Mouse (Mus musculus): ENCODE results near the gene Atg9a. TPM values are rescaled to one million over a fixed set of nuclear protein-coding genes. Genes with fewer than 3 reads are reported as not detected.

Atg9a gene
- total and polyA plus RNA-seq, 3 experiments: 4.4 to 15.6 (median 12.9) TPM

- TF ChIP-seq ZNF384 (IDR thresholded peaks at IDR 0.05; ENCODE audit: low read depth, low read length) (no peak), ZC3H11A (IDR thresholded peaks at IDR 0.05; ENCODE audit: low read depth, low read length) (no peak), MEF2A (IDR thresholded peaks at IDR 0.05; ENCODE audit: borderline replicate concordance, low read depth, low read length) (peak; percentile 61; the same call in 1 of the 2 replicates), SIN3A (IDR thresholded peaks at IDR 0.05; ENCODE audit: low read length) (peak; percentile 14; the same call in 1 of the 2 replicates), TCF12 (IDR thresholded peaks at IDR 0.05; ENCODE audit: low read depth, low read length) (peak; percentile 55), NRF1 (IDR thresholded peaks at IDR 0.05; ENCODE audit: low read depth, low read length) (peak; percentile 74), USF2 (conservative IDR thresholded peaks at IDR 0.05; ENCODE audit: low read depth, low read length) (no peak), ETS1 (conservative IDR thresholded peaks at IDR 0.05; ENCODE audit: low read depth, low read length) (peak; percentile 50), MAX (IDR thresholded peaks at IDR 0.05; ENCODE audit: low read length) (no peak; the same call in 1 of the 2 replicates), UBTF (IDR thresholded peaks at IDR 0.05; ENCODE audit: low read depth, low read length) (peak; percentile 54; the same call in 1 of the 2 replicates), BHLHE40 (IDR thresholded peaks at IDR 0.05; ENCODE audit: low read depth, low read length) (peak; percentile 73), NELFE (IDR thresholded peaks at IDR 0.05; ENCODE audit: low read depth, low read length) (peak; percentile 78), PAX5 (IDR thresholded peaks at IDR 0.05; ENCODE audit: low read length) (no peak), MXI1 (IDR thresholded peaks at IDR 0.05; ENCODE audit: low read depth, low read length) (peak; percentile 82), CHD2 (IDR thresholded peaks at IDR 0.05; ENCODE audit: low read length) (peak; percentile 54)
Measured at GRCm38 (mm10) chr1:75236117-75237050, 44.4 kb upstream of the Atg9a start, which contains the start of gene Dnajb2 (continued).

DNA sequence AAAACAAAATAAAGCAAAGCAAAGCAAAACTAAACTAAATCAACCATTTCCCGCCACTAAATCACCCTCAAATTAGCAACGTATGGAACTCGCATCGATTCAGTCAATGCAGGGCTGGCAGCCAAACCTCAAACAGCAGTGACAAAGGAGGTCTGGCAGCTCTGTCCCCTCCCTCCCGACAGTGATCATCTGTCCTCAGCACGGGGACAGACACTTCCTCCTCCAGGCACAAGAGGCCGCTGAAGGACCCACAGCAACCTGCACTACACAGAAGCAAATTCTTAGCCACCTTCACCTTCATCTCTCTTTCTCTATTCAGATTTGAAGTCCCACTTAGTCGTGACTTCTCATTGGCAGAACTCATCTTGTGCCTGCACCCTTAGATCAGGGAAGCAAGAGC, 42.6 kb upstream of the Atg9a start:
- dilution Hi-C loops (cut with MboI; ENCODE audit: extremely low pct_ligation_motif_present, extremely low pct_unique_long_range_greater_than_20kb, low sequenced_read_pairs): no loop called here
- H3K9me3 ChIP-seq (replicated peaks; ENCODE audit: low read length): no peaks in the 10 kb centered on the region
- in situ Hi-C loops (cut with MboI; ENCODE audit: low pct_ligation_motif_present, low pct_unique_long_range_greater_than_20kb, low sequenced_read_pairs): no loop called here
- no peaks in the 10 kb centered on the region; the same call in 1 of the 2 replicates for H3K79me2 ChIP-seq (replicated peaks; ENCODE audit: control insufficient read depth, extremely low read depth, insufficient read depth, poor library complexity, severe bottlenecking)
- H3K9ac ChIP-seq (ENCODE audit: insufficient read depth, low read depth): no peak overlapping the region
- H3K4me3 ChIP-seq (replicated peaks in 1 of 3; ENCODE audit: low read depth in 2 of 3, low read length in 2 of 3, poor library complexity in 1 of 3): no peak overlapping the region
- no peaks in the 10 kb centered on the region for H3K27me3 ChIP-seq (replicated peaks)
- peaks cover 11 to 44% of the 10 kb centered on the region in 2 experiments for H3K4me1 ChIP-seq (ENCODE audit: control insufficient read depth in 1 of 2, insufficient read depth in 2 of 2)
- H3K27ac ChIP-seq (ENCODE audit: insufficient read depth, low read depth): 0 out of 2 replicates have a peak overlapping the region, but pooled peaks have one; percentile 6
- H3K4me2 ChIP-seq (ENCODE audit: insufficient read depth, low read depth, poor library complexity, severe bottlenecking): peak overlapping the region; percentile 61; the same call in 1 of the 2 replicates
- peak; percentile 78 for DNase-seq (ENCODE audit: extremely low read depth)
- H3K36me3 ChIP-seq (replicated peaks in 1 of 2; ENCODE audit: control insufficient read depth in 1 of 2, insufficient read depth in 1 of 2, low read length in 1 of 2): peaks cover 4 to 16% of the 10 kb centered on the region in 2 experiments
- TF ChIP-seq ELF1 (IDR thresholded peaks at IDR 0.05; ENCODE audit: low read depth, low read length) (peak; percentile 59), MAX (IDR thresholded peaks at IDR 0.05; ENCODE audit: low read length) (no peak; the same call in 1 of the 2 replicates), POLR2A (IDR thresholded peaks at IDR 0.05; ENCODE audit: low read depth, low read length) (0 out of 2 replicates have a peak, but pooled peaks have one; percentile 25), MEF2A (IDR thresholded peaks at IDR 0.05; ENCODE audit: borderline replicate concordance, low read depth, low read length) (peak; percentile 47; the same call in 1 of the 2 replicates), MAZ (IDR thresholded peaks at IDR 0.05; ENCODE audit: low read depth, low read length) (peak; percentile 46; the same call in 1 of the 2 replicates), HCFC1 (IDR thresholded peaks at IDR 0.05; ENCODE audit: low read depth, low read length) (peak; percentile 48; the same call in 1 of the 2 replicates), IRF4 (IDR thresholded peaks at IDR 0.05; ENCODE audit: low read depth, low read length) (0 out of 2 replicates have a peak, but pooled peaks have one; percentile 52), ZC3H11A (IDR thresholded peaks at IDR 0.05; ENCODE audit: low read depth, low read length) (no peak), NRF1 (IDR thresholded peaks at IDR 0.05; ENCODE audit: low read depth, low read length) (no peak), E2F4 (IDR thresholded peaks at IDR 0.05; ENCODE audit: insufficient replicate concordance, low read depth, low read length) (no peak), MYC (IDR thresholded peaks at IDR 0.05; ENCODE audit: low read depth, low read length) (peak; percentile 74), ETS1 (conservative IDR thresholded peaks at IDR 0.05; ENCODE audit: low read depth, low read length) (0 out of 2 replicates have a peak, but pooled peaks have one; percentile 40), GABPA (IDR thresholded peaks at IDR 0.05; ENCODE audit: insufficient replicate concordance, low read depth, low read length) (no peak), CTCF (conservative IDR thresholded peaks at IDR 0.05 in 1 of 2, IDR thresholded peaks at IDR 0.05 in 1 of 2; ENCODE audit: low read depth in 2 of 2, low read length in 2 of 2) (peak; percentile 18 to 88; a peak in 2 of 4 replicates), RCOR1 (conservative IDR thresholded peaks at IDR 0.05; ENCODE audit: low read depth, low read length) (no peak), SIN3A (IDR thresholded peaks at IDR 0.05; ENCODE audit: low read length) (no peak), PAX5 (IDR thresholded peaks at IDR 0.05; ENCODE audit: low read length) (no peak), BHLHE40 (IDR thresholded peaks at IDR 0.05; ENCODE audit: low read depth, low read length) (peak; percentile 73), KAT2A (IDR thresholded peaks at IDR 0.05; ENCODE audit: insufficient replicate concordance, low read length) (no peak), USF2 (conservative IDR thresholded peaks at IDR 0.05; ENCODE audit: low read depth, low read length) (no peak), RAD21 (IDR thresholded peaks at IDR 0.05; ENCODE audit: low read depth, low read length) (peak; percentile 72), ZKSCAN1 (IDR thresholded peaks at IDR 0.05; ENCODE audit: borderline replicate concordance, low read depth, low read length) (no peak), SMC3 (IDR thresholded peaks at IDR 0.05; ENCODE audit: low read depth, low read length) (peak; percentile 73), TBP (conservative IDR thresholded peaks at IDR 0.05; ENCODE audit: low read depth, low read length) (no peak), MXI1 (IDR thresholded peaks at IDR 0.05; ENCODE audit: low read depth, low read length) (peak; percentile 26; the same call in 1 of the 2 replicates), POLR2AphosphoS2 (IDR thresholded peaks at IDR 0.05; ENCODE audit: low read depth, low read length) (no peak), MAFK (IDR thresholded peaks at IDR 0.05; ENCODE audit: insufficient replicate concordance, low read length) (no peak)
